Mouse (Mus musculus): ENCODE results near the gene Neil1.

The Neil1 gene

GRCm38 (mm10) chr9:57148144-57148878, at the start of gene Neil1:
Gene Neil1 (minus strand): TSS chr9:57148305.
- DNase-seq, result peak; percentile 90 to 93

- no peak for DNase-seq
These were observed 49.3 kb upstream of the Neil1 start for GRCm38 (mm10) chr9:57197414-57197813.

GRCm38 (mm10) chr9:57196708-57197107, 48.6 kb upstream of the Neil1 start:
- DNase-seq, result no peak

GRCm38 (mm10) chr9:57168411-57168810, 20.3 kb upstream of the Neil1 start:
- DNase-seq, result no peak

- DNase-seq, result no peak
These were observed 18.1 kb upstream of the Neil1 start for GRCm38 (mm10) chr9:57166173-57166572.

GRCm38 (mm10) chr9:57163137-57163536, 15.0 kb upstream of the Neil1 start:
- DNase-seq, result no peak

- DNase-seq, result no peak
These were observed 14.4 kb upstream of the Neil1 start for GRCm38 (mm10) chr9:57162496-57162895.

- no peak for DNase-seq
These were observed 10.4 kb upstream of the Neil1 start for GRCm38 (mm10) chr9:57158506-57158905.

- peak; percentile 86 to 91 for DNase-seq
These were observed 9.9 kb upstream of the Neil1 start, which contains the start of gene Commd4 for GRCm38 (mm10) chr9:57158013-57158470. Gene Commd4 (minus strand): TSS chr9:57158331.

- DNase-seq, result no peak
These were observed 9.4 kb upstream of the Neil1 start for GRCm38 (mm10) chr9:57157499-57157898.

- DNase-seq, result no peak
These were observed 8.7 kb upstream of the Neil1 start for GRCm38 (mm10) chr9:57156823-57157222.

GRCm38 (mm10) chr9:57156383-57156782, 8.3 kb upstream of the Neil1 start:
- no peak for DNase-seq

GRCm38 (mm10) chr9:57152331-57152730, 4.2 kb upstream of the Neil1 start:
- DNase-seq, result no peak

- no peak for DNase-seq
These were observed 2.1 kb upstream of the Neil1 start for GRCm38 (mm10) chr9:57150192-57150591.

GRCm38 (mm10) chr9:57149021-57149420, 916 bp upstream of the Neil1 start:
- DNase-seq, result no peak

- peak in 1 of 2 experiments; percentile 22 for DNase-seq
These were observed 631 bp downstream of the Neil1 start for GRCm38 (mm10) chr9:57147205-57148143.

GRCm38 (mm10) chr9:57146451-57147066, 1.5 kb downstream of the Neil1 start:
- DNase-seq, result no peak

GRCm38 (mm10) chr9:57144830-57145229, 3.3 kb downstream of the Neil1 start:
- no peak for DNase-seq

- DNase-seq, result no peak
These were observed 4.9 kb downstream of the Neil1 start for GRCm38 (mm10) chr9:57143212-57143611.

- no peak for DNase-seq
These were observed 6.4 kb downstream of the Neil1 start for GRCm38 (mm10) chr9:57141417-57142353.

- no peak for DNase-seq
These were observed 8.5 kb downstream of the Neil1 start for GRCm38 (mm10) chr9:57139571-57139970.

GRCm38 (mm10) chr9:57139110-57139509, 9.0 kb downstream of the Neil1 start:
- DNase-seq, result no peak
